Mouse (Mus musculus) kidney, adult 18-20 months (tissue): Measurements from ENCODE around the gene Gm156.
"Not testable (repeated sequence)": the region's sequence is repeated elsewhere in the genome, so short reads cannot be mapped to it uniquely, and the experiment has no call there.

Experiments used
- DNase-seq: peaks from one replicate; pipeline ENCODE4 v3.0.0; 2021

Gene Gm156

DNA sequence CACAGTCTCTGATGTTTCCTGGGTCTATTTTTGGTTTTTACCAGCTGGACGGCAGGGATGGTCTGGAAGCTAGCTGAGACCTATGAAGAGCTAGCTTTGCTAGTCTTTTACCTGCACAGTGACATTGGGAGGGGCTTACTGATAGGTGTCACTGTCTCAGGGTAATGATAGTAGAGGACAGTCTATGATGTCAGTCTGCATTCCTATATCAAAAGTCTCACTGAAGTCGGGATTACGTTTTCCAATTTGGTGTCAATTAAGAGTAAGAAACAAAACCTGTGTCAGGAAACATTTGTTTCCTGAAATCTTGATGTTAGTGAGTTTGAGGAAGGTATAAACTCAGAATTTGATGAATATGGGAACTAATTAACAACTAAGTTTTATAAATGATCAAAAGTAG lies at the start of gene Gm156:
Gm156 (minus strand) TSS at position 101 of the 400 bp plus-strand sequence.
- not testable (repeated sequence) for DNase-seq

DNA sequence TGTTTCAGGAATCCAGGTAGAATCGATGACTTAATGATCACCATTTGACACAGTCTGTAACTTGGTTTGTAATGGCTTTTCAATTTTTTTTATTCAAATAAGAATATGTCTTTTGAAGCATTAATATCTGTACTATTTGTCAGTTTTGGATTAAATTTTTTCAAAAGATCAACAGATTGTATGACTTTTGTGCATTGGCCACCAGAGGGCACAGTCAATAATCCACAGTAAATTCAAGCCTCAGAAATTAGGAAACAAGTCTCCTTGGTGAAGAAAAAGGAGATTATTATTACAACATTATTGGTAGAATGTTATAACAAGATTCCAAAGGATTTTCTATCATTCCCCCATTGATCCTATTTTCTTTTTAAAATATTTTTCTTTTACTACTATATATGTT lies 41.5 kb upstream of the Gm156 start:
- no peak for DNase-seq

DNA sequence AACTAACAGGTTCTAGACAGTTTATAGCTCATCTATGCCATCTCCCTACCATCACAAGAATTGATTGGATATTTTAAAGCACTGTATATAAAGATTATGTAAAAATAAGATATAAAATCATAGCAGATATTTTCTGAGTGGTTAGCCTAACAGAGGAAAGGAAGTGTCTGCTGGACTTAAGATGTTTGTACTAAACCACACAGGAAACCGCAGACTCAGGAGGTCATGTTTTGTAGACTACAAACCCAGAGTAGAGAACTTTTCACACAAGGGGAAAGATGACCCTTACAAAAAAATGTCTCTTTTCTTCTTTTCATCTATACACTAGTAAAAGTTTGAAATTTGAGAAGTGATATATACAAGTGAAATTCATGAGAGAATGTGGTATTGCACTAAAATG lies 39.9 kb upstream of the Gm156 start:
- no peak for DNase-seq

DNA sequence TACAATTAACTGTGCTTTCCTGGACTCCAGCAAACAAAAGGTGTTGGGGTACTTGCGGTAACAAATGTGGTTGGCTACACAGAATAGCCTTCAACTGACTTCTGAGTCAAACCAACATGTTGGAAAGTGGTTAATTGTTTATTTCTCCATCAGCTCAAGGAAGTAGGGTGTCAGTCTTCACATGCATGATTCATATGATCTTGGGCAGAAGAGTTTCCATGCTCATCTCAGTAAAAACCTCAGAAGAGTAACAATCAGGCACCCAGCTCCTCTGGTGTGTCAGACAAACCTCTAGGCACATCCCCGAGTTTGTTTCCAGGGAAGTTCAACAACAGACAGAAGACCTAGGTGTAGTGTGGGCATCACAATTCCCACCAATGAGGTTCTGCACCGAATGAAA lies 33.7 kb upstream of the Gm156 start:
- no peak for DNase-seq

DNA sequence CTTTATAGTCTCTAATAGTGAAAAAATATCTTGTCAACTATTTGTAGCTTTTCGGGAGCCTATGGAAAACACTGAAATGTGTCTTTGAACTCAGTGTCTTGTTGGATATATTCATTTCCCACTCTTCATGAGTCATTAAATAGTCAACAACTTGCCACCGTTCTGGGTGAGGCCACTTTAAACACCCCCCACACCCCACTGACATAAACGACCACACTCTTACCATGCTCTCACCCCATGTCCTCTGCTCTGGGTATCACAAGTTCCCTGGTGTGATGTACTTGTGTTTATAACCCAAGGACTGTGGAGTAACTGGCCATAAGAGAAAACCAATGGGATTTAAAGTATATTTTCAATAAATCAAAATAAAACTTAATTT lies 36.4 kb downstream of the Gm156 start:
- DNase-seq: no peak

DNA sequence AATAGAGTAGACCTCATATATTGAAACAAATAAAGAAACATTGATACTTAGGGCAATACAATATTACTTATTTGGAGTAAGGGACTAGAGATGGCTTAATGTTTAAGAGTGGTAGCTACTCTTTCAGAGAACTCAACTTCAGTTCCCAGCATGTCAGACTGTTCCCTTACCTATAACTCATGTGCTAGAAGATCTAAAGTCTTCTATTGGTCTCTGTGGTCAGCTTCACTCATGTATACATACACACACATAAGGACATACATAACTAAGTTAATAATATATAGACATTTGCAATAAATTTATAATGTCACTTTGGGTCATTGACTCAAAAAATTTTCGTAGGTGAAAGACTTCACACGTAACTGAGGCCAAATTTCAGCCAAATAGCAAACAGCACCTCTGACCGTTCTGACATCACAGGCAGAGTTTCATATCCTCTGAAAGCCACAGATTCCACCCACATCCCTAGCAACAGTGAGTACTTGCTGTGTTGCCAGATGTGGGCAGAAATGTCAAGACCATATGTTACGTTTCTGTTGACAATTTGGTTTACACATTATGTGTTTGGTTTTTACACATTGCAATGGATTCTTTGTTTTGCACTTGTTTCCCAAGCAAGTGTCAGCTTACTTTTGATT lies 36.9 kb downstream of the Gm156 start:
- no peak for DNase-seq

DNA sequence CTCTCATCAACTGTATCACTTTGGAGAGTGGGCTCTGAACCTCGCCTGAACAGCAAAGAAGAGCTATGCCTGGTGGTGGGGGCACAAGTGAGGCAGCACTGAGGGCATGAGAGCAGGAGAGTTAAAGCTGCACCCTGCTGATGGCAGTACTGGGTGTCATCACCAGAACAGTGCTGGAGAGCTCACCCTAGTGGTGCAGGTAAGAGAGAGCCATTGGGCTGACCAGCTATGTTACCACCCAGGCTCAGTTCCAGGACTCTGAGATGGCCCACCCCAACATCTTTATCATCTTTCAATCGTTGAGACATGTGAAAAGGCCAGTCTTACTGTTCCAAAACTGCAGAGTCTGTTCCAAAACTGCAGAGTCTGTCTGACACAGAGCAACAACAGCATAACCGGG lies 37.9 kb downstream of the Gm156 start:
- DNase-seq: no peak

DNA sequence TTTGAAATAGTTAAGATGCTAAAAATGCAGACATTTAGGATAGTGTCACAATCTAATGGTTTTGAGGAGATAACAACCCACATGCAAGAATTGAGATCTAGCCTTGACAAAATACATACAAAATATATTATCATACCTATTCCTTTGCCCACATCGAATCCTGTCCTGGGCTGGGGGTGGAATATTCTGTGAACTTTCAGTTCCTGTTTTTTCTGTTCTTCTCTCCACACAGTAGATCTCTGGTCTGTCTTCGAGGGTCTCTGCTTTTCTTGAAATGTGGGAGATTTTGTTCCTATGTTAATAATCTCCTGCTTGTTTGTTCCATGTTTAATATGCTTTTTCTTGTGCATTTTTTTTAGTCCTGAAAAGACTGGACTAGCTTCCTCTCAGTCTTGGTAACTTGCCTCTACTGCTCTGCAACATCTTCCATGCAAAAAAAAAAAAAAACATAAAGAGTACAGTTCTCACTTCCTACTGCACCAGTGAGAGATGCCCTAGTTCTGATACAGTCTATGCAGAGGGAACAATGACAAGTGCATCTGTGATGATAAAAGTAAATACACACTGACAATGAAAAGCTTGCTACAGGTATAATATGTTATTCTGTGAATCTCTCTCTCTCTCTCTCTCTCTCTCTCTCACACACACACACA lies 43.9 kb downstream of the Gm156 start, which contains the start of gene Klri2:
Klri2 (minus strand) TSS at position 416 of the 653 bp plus-strand sequence.
- no peak for DNase-seq

DNA sequence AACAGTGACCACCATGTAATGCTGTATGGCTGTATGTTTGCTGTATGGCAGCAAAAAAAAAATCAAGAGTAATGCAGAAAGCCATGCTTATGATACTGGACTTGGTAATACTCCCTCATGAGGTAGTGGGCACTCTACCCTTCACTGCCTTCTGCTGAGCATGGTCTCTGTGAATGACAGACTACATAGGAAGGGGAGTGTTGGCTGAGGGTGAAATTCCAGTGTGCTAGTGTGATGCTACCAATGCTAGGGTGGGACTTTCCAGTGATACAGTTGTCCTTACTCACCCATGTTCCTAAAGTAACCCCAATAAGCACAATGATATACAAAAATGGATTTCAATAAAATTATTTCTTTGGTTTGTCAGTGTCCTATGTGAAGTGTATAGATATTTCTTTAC lies 47.7 kb downstream of the Gm156 start:
- DNase-seq: no peak

DNA sequence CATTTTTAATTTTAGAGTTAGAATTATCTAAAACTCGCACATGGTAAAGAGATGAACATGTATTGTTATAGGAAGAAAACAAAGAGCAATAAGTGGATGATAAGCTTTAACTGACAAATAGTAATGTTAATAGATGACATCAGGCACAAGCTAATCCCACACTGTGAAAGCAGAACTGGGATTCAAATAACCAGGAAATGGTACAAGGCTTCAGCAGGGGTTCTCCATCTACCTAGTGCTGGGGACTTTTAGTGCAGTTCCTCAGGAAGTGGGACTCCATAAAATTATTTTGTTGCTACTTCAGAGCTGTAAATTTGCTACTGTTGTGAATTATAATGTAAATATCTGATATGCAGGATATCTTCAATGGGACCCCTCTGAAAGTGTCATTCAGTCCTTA lies 56.8 kb downstream of the Gm156 start:
- no peak for DNase-seq

DNA sequence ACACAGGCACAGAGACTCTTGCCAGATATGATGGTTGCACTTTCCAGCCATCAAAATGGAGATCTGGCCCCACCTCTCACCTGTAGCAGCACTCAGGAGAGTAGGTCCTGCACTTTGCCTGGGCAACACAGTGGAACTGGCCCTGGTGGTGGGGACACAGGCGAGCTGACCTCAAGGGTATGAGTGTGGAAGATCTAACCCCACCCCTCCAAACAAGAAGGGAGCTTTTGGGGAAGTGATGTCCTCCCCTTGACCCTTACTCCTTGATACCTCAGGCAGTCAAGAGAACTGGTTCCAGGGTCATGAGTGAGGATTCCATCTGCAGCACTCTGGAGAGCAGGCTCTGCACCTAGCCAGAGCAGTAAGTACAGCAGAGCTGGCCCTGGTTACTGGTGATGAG lies 62.7 kb downstream of the Gm156 start:
- DNase-seq: no peak

DNA sequence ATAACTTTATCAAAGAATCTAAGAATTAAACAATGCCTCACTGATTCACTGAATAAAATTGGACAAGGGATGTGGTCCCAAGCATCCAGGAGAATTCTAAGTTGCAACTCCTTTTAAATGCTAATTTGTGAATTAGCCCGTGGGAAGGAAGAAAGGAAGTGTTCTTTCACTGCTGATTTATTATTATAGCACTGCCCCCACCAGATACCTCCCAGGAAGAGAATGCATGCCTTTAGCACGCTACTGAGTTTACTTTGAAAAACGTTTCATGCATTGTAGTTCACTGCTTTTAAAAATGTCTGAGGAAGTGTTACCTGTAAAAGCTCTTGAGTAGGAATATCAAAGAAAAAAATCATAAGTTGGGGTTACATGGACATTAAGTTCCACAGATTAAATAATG lies 63.6 kb downstream of the Gm156 start:
- no peak for DNase-seq

DNA sequence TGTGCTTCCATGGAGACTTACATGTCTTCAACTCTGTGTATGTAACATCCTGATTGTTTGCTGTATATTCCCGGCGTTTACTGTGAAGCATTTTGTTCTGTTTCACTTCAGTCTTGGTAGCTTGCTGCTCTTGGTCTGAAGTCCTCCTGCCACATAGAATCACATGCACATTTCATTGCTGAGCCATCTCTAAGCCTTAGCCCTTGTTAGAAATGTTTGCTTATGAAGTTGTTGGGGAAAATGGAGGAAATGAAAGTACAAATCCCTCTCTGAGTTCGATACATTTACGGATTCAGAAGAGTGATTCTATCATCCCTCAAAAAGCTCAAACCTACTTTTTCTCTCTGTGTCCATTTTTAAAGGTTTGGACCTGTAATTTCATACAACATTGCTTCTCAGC lies 67.0 kb downstream of the Gm156 start, which contains the start of gene Klri1:
Klri1 (minus strand) TSS at position 101 of the 400 bp plus-strand sequence.
- no peak for DNase-seq
